Mouse (Mus musculus) spleen, adult 2 months (tissue): ENCODE results near the gene Gm9922. TPM values are rescaled to one million over a fixed set of nuclear protein-coding genes. Genes with fewer than 3 reads are reported as not detected.
A peak's percentile ranks its signal among the peaks of the same experiment; 100 is the strongest.

Experiments
- DNase-seq, 2 experiments: peaks; one replicate each; pipeline versions ENCODE4 v3.0.0 to v3.0.0-alpha.2; 2012 to 2021; ENCODE audit warnings: low spot score in 2 of 2, low read depth in 1 of 2
- H3K27ac ChIP-seq: fragments of 200-500 bp; 2 replicates; pipeline ENCODE4 v1.5.1; 2012; ENCODE audit warnings: low read length, inconsistent platforms; ENCODE audit not compliant: insufficient read depth
- H3K27me3 ChIP-seq: fragments of 200-500 bp; 2 replicates; pipeline ENCODE4 v1.6.1; 2012; ENCODE audit warnings: mild to moderate bottlenecking, moderate library complexity, low read length, inconsistent platforms; ENCODE audit not compliant: control insufficient read depth, insufficient read depth
- H3K36me3 ChIP-seq: fragments of 200-500 bp; 2 replicates; pipeline ENCODE4 v1.6.1; 2012; ENCODE audit warnings: mild to moderate bottlenecking, low read length, inconsistent platforms; ENCODE audit not compliant: control insufficient read depth, insufficient read depth
- H3K4me1 ChIP-seq: fragments of 200-500 bp; 2 replicates; pipeline ENCODE4 v1.6.1; 2011; ENCODE audit warnings: inconsistent platforms; ENCODE audit not compliant: control insufficient read depth, insufficient read depth, insufficient read length
- H3K4me3 ChIP-seq: fragments of 200-500 bp; 2 replicates; pipeline ENCODE4 v1.5.1; 2011; ENCODE audit warnings: mild to moderate bottlenecking, inconsistent platforms; ENCODE audit not compliant: insufficient read depth, insufficient read length; ENCODE audit errors: extremely low read depth
- CTCF ChIP-seq: fragments of 200-500 bp; IDR thresholded peaks from 2 replicates; pipeline ENCODE4 v1.5.1; 2011; ENCODE audit warnings: mild to moderate bottlenecking, inconsistent platforms; ENCODE audit not compliant: insufficient read depth, insufficient read length, insufficient replicate concordance; ENCODE audit errors: extremely low read depth
- POLR2A ChIP-seq: fragments of 200-500 bp; IDR thresholded peaks from 2 replicates; pipeline ENCODE4 v1.6.1; 2011; ENCODE audit warnings: low read depth, low read length, inconsistent platforms
- WGBS: fragments of 180-500 bp; shearing (Covaris S2); methylation state at CpG from one replicate; pipeline ENCODE4 v1.1.7; 2018; 5-methylcytosine and 5-hydroxymethylcytosine counted together
- polyA plus RNA-seq: library from polyadenylated mRNA; depleted of rRNA; stranded (reverse); fragments of >200 nt; gene quantifications from 2 replicates; pipeline ENCODE4 v1.2.3, GENCODE M21; 2012; rRNA removed

Gm9922 gene
- 0.27 and 1.2 TPM in 2 replicates for polyA plus RNA-seq

- peak within 1 kb of the TSS; percentile 66 for H3K4me3 ChIP-seq
- TF ChIP-seq POLR2A (no peak), CTCF (no peak)
- DNase-seq, result peak in 1 of 2 experiments; percentile 30
- no peaks in the 10 kb centered on the region for H3K36me3 ChIP-seq
- peaks cover 3% of the 10 kb centered on the region for H3K4me1 ChIP-seq
- no peak within 1 kb of the TSS for H3K27ac ChIP-seq
- WGBS, result under 1% methylated on average over 51 of the region's 51 CpGs
- H3K27me3 ChIP-seq, result peaks cover 10% of the 10 kb centered on the region
These were observed at the start of gene Gm9922, which contains the start of gene Lmo7 for GRCm38 (mm10) chr14:101729237-101729971. Gene Gm9922, minus strand, starts transcription at chr14:101729814. Gene Lmo7, plus strand, starts transcription at chr14:101729957.

GRCm38 (mm10) chr14:101778426-101778825 lies 48.8 kb upstream of the Gm9922 start:
- TF ChIP-seq CTCF (no peak), POLR2A (no peak)
- no peak overlapping the region for H3K4me3 ChIP-seq
- no peaks in the 10 kb centered on the region for H3K4me1 ChIP-seq
- 89% methylated on average over 3 of the region's 3 CpGs for WGBS
- DNase-seq, result no peak
- no peaks in the 10 kb centered on the region for H3K36me3 ChIP-seq
- H3K27ac ChIP-seq, result no peak overlapping the region
- H3K27me3 ChIP-seq, result no peaks in the 10 kb centered on the region

- WGBS, result 93% methylated on average over 3 of the region's 3 CpGs
- no peak for DNase-seq
- H3K27me3 ChIP-seq, result no peaks in the 10 kb centered on the region
- no peak overlapping the region for H3K4me3 ChIP-seq
- H3K36me3 ChIP-seq, result no peaks in the 10 kb centered on the region
- no peak for TF ChIP-seq POLR2A
- no peaks in the 10 kb centered on the region for H3K4me1 ChIP-seq
- no peak overlapping the region for H3K27ac ChIP-seq
These were observed 47.5 kb upstream of the Gm9922 start for GRCm38 (mm10) chr14:101777129-101777493.

- WGBS, result 64% methylated on average over 4 of the region's 4 CpGs
- Histone ChIP-seq H3K36me3 (no peaks in the 10 kb centered on the region), H3K4me3 (no peak overlapping the region), H3K27me3 (no peaks in the 10 kb centered on the region), H3K27ac (no peak overlapping the region), H3K4me1 (no peaks in the 10 kb centered on the region)
- TF ChIP-seq CTCF, result no peak
- no peak for TF ChIP-seq POLR2A
- DNase-seq, result no peak
These were observed 46.9 kb upstream of the Gm9922 start for GRCm38 (mm10) chr14:101776296-101777128.

GRCm38 (mm10) chr14:101774631-101775030 lies 45.0 kb upstream of the Gm9922 start:
- no peak overlapping the region for H3K27ac ChIP-seq
- H3K36me3 ChIP-seq, result no peaks in the 10 kb centered on the region
- DNase-seq, result no peak
- no peaks in the 10 kb centered on the region for H3K4me1 ChIP-seq
- no peaks in the 10 kb centered on the region for H3K27me3 ChIP-seq
- TF ChIP-seq POLR2A (no peak), CTCF (0 out of 2 replicates have a peak, but pooled peaks have one; percentile 2)
- 56% methylated on average over 4 of the region's 4 CpGs for WGBS
- no peak overlapping the region for H3K4me3 ChIP-seq

GRCm38 (mm10) chr14:101771756-101772155 lies 42.1 kb upstream of the Gm9922 start:
- no peak for DNase-seq
- no peaks in the 10 kb centered on the region for H3K4me1 ChIP-seq
- no peaks in the 10 kb centered on the region for H3K36me3 ChIP-seq
- no peak overlapping the region for H3K4me3 ChIP-seq
- WGBS, result 95% methylated on average over 6 of the region's 6 CpGs
- no peak overlapping the region for H3K27ac ChIP-seq
- H3K27me3 ChIP-seq, result no peaks in the 10 kb centered on the region
- TF ChIP-seq POLR2A (no peak), CTCF (no peak)

- H3K36me3 ChIP-seq, result no peaks in the 10 kb centered on the region
- no peaks in the 10 kb centered on the region for H3K4me1 ChIP-seq
- H3K27ac ChIP-seq, result no peak overlapping the region
- no peak overlapping the region for H3K4me3 ChIP-seq
- H3K27me3 ChIP-seq, result no peaks in the 10 kb centered on the region
- TF ChIP-seq CTCF (no peak), POLR2A (no peak)
- DNase-seq, result no peak
- WGBS, result 91% methylated on average over 5 of the region's 5 CpGs
These were observed 41.7 kb upstream of the Gm9922 start for GRCm38 (mm10) chr14:101771336-101771735.
